Mouse (Mus musculus): ENCODE measurements around the gene Tmem237.
A peak's percentile ranks its signal among the peaks of the same experiment; 100 is the strongest.

Tmem237 gene

DNA sequence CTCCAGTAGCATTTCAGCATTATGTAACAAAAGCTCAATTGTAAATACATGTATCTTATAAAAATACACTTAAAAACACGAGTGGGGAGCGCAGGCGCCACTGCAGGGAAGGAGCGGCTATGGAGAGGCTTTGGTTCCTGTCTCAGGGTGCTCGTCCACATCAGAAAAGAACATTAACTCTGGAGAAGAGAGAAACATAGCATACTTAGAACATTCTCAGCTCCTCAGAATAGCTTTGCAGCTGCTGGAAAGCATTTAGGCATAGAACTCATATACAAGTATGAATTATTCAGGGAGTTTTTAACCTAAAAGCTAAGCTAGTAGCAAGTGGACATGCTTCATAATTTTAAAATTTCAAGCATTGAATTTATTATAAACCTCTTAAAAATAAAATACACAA lies 19.2 kb downstream of the Tmem237 start:
- DNase-seq (ENCODE audit: low spot score), result no peak

DNA sequence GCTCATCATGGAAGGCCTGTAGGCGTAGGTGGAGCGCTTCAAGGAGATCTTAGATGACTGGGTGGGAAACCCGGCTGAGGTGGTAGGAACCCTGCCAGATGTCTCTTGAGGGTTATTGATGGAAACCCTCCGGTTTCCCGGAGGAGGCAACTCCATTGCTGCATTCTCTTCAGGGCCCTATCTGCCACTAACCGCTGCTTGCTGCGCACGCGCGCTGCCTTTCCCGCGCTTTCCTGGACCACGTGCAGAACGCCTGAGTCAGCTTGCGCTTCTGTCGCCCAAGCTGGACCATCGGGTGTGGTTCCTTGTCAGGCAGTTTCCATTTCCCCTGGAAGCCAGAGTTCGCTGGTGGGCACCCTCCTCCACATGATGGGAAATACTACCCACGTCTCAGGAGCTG lies 25.5 kb downstream of the Tmem237 start, which contains the start of gene C2cd6:
C2cd6 (minus strand) TSS at position 196 of the 400 bp plus-strand sequence.
- DNase-seq (ENCODE audit: low spot score), result no peak

DNA sequence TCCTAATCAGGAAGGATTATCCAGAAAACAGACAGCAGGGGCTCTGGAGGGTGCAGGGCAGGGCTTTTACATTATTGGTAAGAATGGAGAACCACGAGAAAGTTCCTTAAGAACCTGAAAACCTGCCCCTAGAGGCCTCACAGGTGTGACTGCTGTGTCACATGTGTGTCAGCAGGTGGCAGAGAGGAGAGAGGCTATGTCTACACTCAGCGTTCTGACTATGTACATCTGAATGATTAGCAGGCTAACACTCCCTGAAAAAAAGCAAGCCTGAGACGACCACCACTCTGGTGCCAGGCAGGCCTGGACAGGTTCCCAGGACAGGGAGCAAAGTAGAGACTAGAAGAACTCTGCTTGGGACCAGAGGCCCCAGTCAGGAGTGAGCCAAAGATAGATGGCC lies 49.3 kb downstream of the Tmem237 start:
- DNase-seq (ENCODE audit: low spot score), result no peak

DNA sequence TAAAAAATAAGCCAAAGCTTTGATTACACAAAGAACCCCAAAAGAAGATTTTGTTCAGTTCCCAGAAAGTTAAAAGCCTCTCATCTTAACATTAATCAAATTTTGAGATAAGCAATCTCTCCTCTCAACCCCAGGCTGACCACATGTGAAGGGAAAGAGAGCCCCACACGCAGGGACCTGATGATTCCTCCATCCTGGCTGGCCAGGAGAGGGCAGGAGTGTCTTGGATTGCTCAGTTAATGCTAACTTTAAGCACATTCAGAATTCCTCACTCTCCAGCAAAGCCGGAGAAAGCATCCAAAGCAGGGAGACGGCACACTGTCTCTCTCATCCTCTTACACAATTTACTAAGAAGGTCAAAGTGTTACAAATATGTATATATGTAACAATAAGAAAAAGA lies 52.2 kb downstream of the Tmem237 start:
- peak; percentile 30 for DNase-seq (ENCODE audit: low spot score)

DNA sequence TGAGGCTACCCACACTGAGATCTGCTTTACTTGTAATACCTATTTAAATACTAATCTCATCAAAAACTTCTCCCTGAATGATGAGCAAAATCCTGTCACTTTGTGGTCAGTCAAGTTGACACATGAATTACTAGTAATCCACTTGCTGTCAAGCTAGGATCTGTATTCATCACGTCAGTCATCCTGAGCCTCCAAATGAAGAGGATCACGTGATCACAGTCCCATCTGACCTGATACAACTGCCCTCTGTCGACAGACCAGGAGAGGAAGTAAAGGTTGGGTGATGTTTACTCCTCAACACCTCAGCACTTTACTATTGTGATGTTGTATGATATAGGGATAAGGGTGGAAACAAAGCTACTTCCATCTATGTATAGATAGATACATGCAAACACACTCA lies 56.5 kb downstream of the Tmem237 start:
- no peak for DNase-seq (ENCODE audit: low spot score)

DNA sequence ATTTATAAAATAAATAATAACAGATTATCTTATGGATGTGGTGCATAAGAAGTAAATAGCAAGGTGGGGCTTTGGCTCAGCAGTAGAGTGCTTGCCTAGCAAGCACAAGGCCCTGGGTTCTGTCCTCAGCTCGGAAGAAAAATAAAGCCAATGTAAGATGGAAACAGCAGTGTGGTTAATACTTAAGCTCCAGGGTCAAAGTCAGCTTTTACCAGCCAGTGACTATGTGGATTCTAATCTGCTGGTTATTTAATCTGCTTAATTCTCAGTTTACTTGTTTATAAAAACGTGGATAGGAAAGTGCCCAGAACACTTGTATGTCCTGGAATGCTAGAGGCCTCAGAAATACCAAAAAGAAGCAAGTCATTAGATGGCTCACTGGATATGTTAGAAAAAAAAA lies 63.3 kb downstream of the Tmem237 start:
- DNase-seq (ENCODE audit: low spot score), result no peak

DNA sequence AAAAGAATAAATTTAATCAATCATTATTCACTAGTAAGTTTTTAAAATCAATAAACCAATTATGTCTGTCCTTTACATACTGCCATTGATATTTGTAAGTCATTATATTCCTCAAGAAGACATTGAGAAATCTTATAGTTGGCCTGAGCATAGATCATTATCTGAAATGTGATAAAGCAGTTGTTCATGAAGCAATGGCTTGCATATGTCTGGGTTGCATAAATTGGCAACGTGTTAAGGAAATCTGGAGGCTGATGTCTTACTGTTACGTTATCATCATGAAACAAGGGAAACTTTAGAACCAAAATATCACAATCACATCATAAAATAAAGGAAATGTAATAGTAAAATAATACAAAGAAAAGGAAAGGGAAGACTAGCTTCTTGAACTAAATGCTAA lies 68.9 kb downstream of the Tmem237 start:
- no peak for DNase-seq (ENCODE audit: low spot score)
